Mouse (Mus musculus) inflammation-experienced regulatory T-cells, adult 6 months (primary cell): ENCODE results near the gene Kcnk5. TPM values are rescaled to one million over a fixed set of nuclear protein-coding genes. Genes with fewer than 3 reads are reported as not detected.

Experiments used
- ATAC-seq: one replicate; pipeline ENCODE4 v1.8.0; 2017
- polyA plus RNA-seq, 3 experiments: library from polyadenylated mRNA; unstranded; fragments of 100-300 nt; shearing (Covaris generic); gene quantifications; one replicate each; pipeline ENCODE4 v1.2.1; 2017

The Kcnk5 gene
- polyA plus RNA-seq: 1 to 10 TPM; 4.2 to 7.5 (median 5.4) TPM

DNA sequence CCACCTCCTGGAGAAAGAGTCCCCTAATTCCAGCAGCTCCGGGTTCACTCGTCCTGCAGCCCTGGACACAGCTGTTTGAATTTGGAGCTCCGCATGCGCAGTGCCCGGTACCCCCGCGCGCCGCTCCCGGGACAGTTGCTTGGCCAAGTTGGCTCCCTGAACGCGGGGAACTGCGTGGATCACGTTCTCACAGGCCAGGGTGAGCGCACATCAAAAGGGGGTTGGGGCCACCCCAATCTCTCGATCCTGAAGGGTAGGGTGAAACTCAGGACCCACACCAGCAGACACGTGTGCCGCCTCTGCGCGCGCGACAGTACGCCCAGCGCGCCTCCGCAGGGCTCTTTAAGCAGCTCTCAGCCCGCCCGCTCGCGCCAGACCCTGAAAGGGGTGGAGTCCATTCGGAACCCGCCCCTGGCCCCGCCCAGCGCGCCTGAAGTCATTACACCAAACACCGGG is at the start of gene Kcnk5:
Kcnk5 (minus strand) TSS at position 344 of the 456 bp plus-strand sequence.
- ATAC-seq: peak; percentile 84

DNA sequence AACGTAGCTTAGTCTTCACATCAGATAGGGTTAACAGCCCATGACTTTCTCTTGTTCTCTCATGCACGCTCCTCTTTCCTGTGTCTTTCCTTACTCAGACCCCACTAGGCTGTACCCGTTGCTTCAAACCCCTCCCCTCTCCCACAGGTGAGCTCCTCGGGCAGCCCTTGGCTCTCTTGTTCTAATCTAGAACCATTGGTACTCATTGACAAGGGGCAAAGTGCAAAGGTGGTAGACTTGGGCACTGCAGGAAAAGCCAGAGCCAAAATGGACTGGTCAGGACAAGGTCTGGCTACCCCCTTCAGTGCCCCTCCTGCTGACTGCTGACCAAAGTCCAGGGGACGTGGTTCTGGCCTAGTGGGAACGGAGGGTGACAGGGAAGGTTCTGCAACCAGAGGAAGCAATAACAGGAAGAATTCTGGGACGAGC is 48.5 kb upstream of the Kcnk5 start:
- ATAC-seq: no peak

DNA sequence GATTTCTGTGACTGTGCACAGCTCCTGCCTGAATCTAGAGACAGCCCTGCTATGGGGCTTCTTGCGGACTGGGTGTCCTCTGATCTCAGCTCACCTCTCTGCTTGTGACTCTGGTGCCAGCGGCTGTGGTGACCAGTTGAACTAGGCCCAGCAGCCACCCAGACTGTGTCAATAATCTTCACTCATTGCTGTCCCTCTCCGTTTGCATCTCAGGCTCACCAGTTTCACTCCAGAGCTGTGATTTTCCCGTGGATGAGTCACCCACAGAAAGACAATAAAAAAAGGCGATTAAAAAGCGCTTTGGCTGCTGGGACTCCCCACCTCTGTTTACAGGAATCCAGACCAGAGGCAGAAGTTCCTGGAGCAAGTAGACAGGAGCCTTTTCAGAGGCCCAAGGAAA is 47.8 kb upstream of the Kcnk5 start:
- no peak for ATAC-seq

DNA sequence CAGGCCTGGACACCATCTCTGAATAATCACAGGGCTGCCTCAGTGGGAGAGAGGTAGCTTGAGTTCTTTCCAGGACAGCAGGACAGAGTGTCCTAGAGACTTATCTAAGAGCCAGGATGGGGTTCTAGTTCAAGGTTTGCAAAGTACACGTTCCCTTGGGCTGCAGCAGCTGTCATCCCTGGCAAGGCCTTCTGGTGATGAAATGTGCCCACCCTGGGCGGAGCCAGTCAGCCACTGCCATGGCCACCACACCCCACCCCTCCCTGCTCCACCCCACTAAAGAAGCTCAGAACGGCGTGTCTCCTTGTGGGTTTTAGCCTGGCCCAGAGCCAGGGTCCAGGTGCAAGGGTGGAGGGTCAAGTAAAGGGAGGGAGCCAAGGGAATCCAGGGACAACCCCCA is 46.7 kb upstream of the Kcnk5 start:
- no peak for ATAC-seq

DNA sequence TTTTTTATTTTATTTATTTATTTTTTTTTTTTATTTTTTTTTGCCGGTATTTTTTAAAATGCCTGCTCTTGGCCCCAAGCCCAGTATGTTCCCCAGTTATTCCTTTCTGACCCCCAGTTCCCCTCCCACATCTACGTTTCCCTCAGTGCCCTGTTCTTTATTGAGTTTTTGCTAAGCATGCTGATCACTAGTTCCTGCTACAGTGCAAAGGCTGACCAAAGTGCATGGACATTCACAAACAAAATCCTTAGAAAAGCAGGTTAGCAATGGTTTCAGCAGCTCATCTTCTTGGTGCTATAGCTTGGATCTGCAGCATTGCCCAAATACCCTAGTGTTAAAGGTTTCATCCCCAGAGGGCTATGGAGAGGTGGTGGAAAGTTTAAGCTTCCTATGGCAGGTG is 45.4 kb upstream of the Kcnk5 start:
- no peak for ATAC-seq

DNA sequence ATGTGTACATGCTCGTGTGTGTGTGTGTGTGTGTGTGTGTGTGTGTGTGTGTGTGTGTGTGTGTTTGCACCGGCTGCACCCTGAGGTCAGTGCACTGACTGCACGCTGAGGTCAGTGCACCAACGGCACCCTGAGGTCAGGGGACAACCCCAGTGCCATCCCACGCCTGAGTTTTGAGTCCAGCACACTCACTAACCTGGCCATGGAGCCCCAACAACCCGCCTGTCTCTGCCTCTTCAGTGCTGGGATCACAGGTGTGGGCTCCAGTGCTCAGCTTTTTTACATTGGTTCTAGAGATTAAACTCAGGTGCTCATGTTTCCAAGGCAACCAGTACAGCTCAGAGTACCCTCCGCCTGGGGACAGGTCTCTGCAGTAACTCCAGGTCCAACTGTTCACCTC is 44.9 kb upstream of the Kcnk5 start:
- ATAC-seq: no peak

DNA sequence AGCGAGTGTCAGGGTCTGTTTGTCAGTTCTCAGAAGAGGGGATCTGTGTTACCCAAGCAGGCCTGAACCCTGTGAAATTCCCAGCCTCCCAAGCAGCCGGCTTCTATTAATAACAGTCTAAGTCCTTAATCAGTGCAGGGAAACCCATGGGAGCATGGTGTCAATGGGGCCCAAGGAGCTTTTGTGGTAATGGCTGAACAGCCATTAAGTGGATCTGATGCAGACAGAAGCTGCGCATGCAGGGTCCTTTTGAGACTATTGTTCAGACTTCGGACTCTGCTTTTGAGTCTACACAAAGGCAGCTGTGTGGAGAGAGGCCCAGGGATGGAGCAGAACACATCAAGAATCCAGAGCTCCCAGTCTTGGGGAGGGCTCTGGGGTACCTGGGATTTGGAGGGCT is 43.9 kb upstream of the Kcnk5 start:
- no peak for ATAC-seq

DNA sequence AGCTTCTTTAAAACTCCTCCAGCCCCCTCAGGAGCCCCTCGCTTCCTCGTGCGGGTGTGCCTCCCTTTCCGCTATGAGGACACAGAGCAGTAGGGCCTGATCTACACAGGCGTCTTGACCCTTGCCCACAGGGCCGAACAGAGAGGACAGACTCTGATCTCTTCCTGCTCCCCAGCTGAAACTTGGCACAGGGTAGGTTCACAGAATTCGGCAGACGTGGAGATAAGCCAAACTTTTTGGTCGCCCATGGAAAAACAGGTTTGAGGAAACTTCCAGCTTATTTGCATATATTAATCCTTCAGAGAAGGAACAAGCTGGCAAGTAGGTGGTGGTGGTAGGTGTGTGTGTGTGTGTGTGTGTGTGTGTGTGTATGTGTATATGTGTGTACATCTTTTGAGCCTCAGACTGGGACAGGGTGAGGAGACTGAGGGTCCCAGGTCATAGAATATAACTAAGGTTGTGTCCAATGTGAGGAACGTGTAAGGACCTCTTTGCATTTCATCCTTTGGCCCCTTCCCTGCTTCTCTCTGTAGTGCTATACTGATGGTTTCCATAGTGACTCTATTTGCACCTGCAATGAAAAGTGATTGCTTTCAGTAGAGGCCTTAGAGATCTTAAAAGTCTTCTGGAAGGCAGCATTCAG is 43.1 kb upstream of the Kcnk5 start:
- no peak for ATAC-seq

DNA sequence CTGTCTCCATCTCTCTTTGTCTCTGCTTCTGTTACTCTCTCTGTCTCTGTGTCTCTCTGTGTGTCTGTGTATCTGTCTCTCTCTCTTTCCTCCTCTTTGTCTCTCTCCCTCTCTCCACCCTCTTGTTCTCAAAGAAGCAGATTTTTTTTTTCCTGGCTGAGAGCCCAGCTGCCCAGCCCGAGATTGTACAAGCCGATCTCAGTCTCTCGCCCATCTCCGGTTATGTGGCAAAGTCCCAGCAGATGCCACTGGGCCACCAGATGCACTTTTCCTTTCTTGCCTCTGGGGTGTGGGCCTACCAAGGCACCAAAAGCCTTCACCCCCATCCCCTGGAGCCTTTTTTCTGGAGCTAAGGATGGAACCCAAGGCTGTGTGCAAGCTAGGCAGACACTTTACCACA is 42.6 kb upstream of the Kcnk5 start:
- no peak for ATAC-seq

DNA sequence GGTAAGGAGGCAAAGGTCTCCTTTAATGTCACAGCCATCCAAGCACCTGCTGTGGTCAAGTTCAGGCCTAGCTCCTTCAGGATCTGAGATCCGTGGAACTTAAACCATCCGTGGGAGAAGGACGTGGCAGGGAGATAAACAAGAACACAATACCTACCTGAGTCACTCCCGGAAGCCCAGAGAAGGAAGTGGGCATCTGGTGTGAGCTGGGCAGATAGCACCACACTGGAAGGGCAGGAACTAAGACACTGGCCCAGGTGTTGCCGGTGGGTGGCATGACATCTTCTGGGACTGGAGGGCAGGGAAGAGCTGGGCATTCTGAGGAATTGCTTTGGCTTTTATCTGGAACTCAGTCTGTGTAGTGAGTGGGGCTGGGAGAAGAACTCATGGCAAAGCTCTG is 41.6 kb upstream of the Kcnk5 start:
- ATAC-seq: no peak

DNA sequence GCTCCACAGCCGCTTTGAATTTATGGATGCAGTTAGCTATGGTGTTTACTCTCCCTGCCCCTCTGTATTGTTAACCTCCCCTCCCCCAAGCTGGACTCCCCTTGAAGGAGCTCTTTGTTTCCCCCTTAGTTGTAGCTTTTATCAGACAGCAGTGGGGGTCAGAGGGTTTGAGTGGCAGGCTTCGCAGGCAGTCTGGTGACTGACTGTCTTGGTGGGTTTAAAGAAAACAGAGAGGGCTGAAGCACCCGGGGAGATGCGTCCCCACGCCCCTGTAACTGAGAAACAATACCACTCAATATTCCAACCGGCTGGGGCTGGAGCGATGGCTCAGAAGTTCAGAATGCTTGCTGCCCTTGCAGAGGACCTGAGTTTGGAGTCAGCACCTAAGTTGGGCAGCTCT is 39.5 kb upstream of the Kcnk5 start:
- ATAC-seq: no peak

DNA sequence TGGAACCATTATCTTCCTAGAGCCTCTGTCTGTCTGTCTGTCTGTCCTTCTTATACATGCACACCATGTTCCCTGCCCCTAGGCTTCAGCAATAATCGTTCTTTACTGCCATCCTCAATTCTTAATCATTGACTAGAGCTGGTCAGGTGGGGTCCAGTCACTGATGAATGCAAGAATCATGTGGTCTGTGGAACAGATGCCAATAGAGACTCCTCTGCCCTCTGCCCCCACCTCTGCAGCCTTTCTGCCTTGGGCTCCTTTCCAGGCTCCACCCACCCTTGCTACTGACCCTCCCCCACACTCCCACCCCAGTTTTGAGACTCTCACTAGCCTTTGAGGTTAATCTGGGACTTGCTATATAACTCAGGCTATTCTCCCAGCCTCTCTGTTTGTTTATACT is 38.2 kb upstream of the Kcnk5 start:
- ATAC-seq: no peak

DNA sequence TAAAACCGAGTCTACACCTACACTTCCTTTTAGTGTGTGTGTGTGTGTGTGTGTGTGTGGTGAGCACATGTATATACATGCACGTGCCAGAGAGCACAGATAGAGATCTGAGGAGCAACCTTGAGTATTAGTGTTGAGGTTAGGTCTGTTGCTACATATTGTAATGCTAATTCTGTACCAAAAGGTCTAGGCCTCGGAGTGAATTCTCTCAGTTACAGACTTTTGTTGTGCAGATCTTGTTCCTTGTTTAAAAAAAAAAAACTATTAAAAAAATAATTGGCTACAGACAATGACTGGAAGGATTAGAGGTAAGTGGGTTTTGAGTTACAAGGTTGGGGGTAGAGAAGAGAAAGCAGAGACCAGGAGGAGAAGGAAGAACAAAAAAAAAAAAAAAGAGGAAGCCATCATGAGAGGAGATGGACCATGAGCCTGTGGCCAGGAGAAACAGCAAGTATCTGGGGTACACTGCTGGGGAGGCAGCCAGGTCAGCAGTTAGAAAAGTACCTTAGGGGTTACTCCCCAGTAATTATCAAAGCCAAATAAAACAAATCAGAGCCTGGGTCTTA is 35.8 kb upstream of the Kcnk5 start:
- ATAC-seq: no peak

DNA sequence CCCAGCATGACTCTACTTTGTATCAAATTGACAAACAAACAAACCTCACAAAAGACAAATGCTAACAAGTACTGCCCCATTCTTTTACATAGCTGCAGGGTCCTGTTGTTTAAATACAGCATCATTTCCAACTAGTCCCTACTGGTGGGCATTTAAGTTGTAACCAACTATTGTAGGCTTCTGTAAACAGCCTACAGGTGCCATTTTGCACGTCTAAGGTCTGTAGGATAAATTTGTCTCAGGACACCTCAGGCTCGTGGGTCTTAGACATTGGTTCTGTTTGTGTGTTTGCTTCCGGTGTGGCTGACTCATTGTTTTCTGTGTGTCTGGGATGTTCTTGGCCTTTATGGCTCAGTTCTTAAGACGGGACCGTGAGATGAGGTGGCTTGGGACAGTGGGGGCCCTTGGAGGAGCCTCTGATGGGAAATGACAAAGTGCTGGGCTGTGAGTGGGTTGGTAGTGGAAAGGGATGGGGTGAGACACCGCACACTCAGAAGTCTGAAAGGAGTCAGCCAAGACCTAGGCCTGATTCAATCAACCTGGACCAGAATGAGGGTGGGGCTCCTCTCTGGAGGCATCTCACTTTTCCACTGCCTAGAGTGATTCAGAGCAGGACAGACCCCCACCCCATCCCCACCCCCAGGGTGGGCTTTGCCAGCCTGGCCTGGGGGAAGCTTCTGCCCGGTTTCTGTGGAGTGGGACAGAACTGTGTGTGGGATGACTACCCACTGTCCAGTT is 35.1 kb upstream of the Kcnk5 start:
- no peak for ATAC-seq

DNA sequence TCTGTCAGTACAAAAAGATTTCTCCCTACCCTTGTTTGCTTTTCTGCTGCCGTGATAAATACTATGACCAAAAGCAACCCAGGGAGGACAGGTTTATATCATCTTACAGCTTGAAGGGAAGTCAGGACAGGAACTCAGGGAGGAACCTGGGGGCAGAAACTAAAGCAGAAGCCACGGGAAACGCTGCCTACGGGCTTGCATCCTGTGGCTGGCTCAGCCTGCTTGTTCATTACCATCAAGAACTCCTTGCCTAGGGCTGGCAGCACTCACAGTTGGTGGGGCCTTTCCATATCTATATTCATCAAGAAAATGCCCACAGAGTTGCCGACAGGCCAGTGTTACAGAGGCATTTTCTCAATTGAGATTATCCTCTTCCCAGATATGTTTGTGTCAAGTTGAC is 34.2 kb upstream of the Kcnk5 start:
- no peak for ATAC-seq

DNA sequence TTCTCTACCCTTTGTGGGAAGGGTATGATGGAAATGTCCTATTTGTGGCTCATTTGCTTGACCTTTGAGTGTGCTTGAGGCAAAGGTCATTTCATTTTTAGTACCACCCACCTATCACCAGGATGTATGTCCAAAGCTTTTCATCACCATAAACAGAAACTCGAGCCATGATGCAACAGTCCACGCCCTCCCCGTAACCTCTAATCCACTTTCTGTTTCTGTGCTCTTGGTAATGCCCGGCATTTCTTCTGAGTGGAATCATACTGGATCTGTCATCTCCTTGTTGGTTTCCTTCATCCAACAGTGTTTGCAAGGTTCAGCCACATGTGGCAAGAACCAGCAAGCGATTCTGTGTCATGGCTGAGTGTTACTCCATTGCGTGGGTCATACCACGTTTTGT is 32.5 kb upstream of the Kcnk5 start:
- no peak for ATAC-seq

DNA sequence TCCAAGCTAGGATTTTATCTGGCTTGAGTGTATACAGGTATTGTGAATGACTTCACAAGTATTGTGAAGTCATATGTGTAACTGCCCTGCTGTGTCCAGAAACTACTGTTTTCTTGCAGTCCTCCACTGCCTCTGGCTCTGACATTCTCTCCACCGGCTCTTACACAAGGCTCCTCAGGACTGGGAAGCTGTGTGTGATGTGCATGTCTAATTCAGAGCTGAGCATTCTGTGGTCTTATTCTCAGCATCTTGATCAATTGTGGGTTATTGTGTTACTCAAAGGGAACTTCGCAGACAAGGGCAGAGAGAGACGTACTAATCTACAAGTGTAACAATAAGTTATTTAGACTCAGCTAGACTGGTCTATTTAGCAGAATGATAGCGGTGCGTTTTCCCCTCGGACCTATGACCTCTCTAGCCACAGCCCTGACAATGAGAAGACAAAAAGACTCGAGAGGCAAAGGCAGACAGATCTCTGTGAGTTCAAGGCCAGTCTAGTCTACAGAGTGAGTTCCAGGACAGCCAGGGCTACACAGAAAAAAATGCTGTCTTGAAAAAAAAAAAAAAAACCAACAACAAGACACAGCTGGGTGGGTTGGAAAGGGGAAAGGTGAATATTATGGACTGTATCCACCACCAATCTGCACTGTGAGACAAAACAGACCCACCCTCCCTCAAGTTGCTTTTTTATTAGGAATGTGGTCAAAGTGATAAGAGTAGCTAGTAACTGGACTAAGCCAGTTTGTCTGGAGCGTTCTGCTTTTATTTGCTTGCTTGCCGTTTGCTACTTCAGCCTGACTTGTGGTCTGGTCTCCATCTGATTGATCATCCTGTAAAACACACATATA is 30.4 kb upstream of the Kcnk5 start:
- ATAC-seq: no peak

DNA sequence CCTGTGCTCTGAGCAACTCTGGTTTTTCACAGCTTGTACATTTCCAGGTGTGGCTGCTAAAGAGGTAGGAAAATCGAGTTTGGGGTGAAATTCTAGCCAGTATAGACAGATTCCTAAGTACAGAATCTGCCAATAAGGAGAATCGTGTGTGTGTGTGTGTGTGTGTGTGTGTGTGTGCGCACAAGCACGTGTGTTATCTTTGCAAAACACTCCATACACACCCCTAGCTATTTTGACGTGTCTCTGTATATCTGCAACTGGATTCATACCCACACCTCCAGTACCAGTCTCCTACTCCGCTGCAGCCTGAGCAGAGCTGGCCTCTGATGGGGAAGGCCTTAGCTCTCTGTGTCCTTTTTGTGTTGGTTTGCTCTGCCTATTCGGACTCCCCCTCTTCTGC is 28.3 kb upstream of the Kcnk5 start:
- ATAC-seq: no peak

DNA sequence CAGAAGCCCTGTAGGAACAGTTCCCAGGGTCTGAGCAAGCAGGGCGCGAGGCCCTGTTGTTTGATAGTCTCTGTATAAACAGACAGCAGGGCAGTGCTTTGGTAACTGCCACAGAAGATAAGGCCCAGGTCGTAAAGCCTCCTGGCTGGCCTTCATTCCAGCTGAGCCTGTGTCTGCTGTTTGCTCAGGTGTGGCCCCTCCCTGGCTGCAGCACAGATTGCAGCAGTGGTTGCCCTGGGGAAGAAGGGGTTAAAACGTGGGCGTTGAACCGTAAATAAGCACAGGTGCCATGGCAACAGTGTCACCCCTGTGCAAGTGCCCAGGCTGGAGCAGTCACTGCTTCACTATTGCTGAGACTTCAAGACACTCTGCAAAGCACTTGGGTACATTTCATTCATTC is 26.8 kb upstream of the Kcnk5 start:
- no peak for ATAC-seq

DNA sequence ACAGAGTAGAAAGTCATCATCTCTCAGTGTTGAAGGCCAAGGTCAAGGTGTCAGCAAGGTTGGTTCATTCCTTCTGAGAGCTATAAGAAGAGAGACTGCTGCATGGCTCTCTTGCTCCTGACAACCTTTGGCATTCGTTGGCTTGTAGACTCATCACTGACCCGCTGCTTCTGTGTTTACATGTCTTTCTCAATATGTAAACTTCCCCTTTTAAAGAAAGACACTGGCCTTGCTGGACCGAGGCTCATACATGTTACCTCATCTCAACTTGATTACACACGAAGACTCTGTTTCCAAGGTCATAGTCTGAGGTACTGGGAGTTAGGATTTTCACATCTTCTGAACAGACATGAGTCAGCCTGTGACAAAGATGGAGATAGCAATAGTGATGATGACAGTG is 24.1 kb upstream of the Kcnk5 start:
- ATAC-seq: no peak

DNA sequence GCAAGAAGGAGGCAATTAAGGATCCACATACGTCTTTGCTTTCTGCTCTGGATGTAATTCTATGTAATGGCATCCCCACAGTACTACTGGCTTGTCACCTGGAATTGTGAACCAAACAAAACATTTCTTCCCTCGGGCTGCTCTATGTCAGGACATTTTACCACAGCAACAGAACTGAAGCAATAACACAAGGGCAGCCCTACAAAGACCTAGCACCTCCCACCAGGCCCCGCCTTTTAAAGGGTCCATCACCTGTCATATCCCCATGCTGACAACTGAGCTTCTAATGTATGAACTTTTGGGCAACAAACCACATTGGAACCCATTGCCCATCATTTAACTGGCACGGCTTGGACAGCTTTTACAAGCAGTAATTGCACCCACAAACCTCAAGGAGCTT is 21.7 kb upstream of the Kcnk5 start:
- ATAC-seq: no peak

DNA sequence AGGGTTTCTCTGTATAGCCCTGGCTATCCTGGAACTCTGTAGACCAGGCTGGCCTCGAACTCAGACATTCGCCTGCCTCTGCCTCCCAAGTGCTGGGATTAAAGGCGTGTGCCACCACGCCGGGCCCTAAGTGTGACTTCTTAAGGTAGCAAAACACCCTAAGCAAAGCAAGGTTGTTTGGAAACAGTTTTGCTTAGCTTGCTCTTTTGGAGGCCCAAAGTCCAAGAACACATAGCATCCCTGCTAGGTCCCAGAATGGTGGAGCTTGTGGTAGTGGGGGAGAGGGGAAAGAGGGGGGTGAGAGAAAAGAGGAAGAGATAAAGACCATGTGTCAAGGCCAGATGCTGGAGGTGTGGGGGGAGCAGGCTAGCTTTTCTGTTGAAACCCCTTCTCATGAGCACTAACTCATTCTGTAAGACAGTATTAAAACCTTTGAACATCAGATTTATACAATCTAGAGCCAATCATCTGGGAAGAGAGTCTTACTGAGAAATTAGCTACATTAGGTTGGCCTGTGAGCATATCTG is 21.1 kb upstream of the Kcnk5 start:
- no peak for ATAC-seq

DNA sequence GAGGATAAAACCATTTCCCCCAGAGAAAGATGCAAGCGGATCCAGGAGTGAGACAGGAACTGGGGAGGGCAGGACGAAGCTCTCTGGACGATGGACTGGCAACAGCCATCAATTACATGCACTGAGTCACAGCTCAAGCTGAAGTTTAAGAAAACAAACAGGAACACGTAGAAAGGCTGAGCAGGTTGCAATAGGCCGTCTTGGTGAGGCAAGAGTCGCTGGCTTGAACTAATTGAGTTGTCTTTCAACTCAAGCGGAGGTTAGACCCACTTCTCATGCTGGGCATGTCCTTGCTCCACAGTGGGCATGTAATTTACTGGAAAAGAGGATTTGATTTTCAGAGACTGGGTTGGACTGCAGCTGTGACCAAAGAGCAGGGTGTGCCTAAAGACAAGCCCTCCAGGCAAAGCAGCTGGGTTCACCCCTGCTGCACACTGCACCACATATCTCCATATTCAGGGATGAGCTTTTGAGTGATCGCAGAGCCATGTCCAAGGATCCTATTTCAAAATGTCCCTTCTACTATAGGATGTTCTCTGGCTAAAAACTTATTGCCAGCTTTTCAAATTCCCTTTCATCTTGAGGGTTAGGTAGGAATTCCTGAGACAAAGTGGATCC is 19.6 kb upstream of the Kcnk5 start:
- no peak for ATAC-seq
